Mouse (Mus musculus): ENCODE measurements around the gene Hcfc2.

Gene Hcfc2

GRCm38 (mm10) chr10:82777075-82777474 lies 81.1 kb downstream of the Hcfc2 start:
- DNase-seq, result no peak

- peak; percentile 68 for DNase-seq
Measured at GRCm38 (mm10) chr10:82777886-82778285, 81.9 kb downstream of the Hcfc2 start.

GRCm38 (mm10) chr10:82778791-82779549 lies 83.0 kb downstream of the Hcfc2 start:
- no peak for DNase-seq

- no peak for DNase-seq
Measured at GRCm38 (mm10) chr10:82779831-82780230, 83.9 kb downstream of the Hcfc2 start.

GRCm38 (mm10) chr10:82780322-82780721 lies 84.4 kb downstream of the Hcfc2 start:
- DNase-seq, result no peak

- no peak for DNase-seq
Measured at GRCm38 (mm10) chr10:82780816-82781215, 84.9 kb downstream of the Hcfc2 start.

- DNase-seq, result no peak
Measured at GRCm38 (mm10) chr10:82782472-82782871, 86.5 kb downstream of the Hcfc2 start.

- DNase-seq, result no peak
Measured at GRCm38 (mm10) chr10:82789181-82789580, 93.2 kb downstream of the Hcfc2 start.

GRCm38 (mm10) chr10:82790504-82790903 lies 94.5 kb downstream of the Hcfc2 start:
- no peak for DNase-seq

- no peak for DNase-seq
Measured at GRCm38 (mm10) chr10:82791713-82792112, 95.8 kb downstream of the Hcfc2 start.
